Mouse (Mus musculus): ENCODE data around the gene Cntln.

Cntln gene

GRCm38 (mm10) chr4:84884111-84884538 is at the start of gene Cntln:
Cntln (plus strand) TSS chr4:84884309.
- peak; percentile 81 for DNase-seq (ENCODE audit: low read depth, low spot score)

GRCm38 (mm10) chr4:84836979-84837378 is 47.1 kb upstream of the Cntln start:
- peak; percentile 8 for DNase-seq (ENCODE audit: low read depth, low spot score)

- no peak for DNase-seq (ENCODE audit: low read depth, low spot score)
These were observed 45.6 kb upstream of the Cntln start for GRCm38 (mm10) chr4:84838545-84838944.

GRCm38 (mm10) chr4:84839466-84839865 is 44.6 kb upstream of the Cntln start:
- no peak for DNase-seq (ENCODE audit: low read depth, low spot score)

GRCm38 (mm10) chr4:84857588-84857987 is 26.5 kb upstream of the Cntln start:
- no peak for DNase-seq (ENCODE audit: low read depth, low spot score)

GRCm38 (mm10) chr4:84876347-84876746 is 7.8 kb upstream of the Cntln start:
- DNase-seq (ENCODE audit: low read depth, low spot score) = no peak

GRCm38 (mm10) chr4:84883646-84884045 is 463 bp upstream of the Cntln start:
- no peak for DNase-seq (ENCODE audit: low read depth, low spot score)

DNA sequence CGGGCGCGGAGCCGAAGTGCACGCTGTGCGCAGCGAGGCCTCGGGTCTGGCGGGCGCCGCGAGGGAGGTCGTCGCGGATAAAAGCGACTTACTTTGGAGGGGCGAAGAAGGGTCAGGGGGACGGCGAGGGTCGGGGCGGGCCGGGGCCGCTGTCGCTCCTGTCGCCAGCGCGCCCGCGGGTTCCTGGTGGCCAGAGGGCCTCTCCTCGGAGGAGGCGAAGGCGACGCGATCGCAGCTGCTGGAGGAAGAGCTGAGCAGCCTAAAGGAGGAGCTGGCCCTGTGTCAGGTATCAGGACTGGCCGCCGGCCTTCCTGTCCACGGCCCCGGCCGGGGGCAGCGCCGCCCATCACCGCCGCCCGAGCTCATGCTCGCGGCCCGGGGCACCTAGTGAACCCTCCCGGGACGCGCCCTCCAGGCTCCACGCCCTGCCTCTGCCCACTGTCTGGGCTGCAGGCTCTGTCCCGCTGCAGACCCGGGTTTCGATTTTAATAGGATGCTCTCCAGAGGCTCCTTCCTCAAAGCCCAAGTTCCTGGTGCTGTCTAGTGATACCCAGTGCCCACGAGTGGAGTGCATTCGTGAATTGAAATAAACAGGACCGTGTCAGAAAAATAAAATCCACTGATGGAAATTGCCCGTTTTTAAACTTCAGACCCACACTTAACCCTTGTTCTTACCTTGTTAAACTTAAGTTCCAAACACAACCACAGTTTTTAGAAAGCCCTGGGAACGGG is 596 bp downstream of the Cntln start:
- peak; percentile 35 for DNase-seq (ENCODE audit: low read depth, low spot score)

GRCm38 (mm10) chr4:84885271-84885540 is 1.1 kb downstream of the Cntln start:
- no peak for DNase-seq (ENCODE audit: low read depth, low spot score)

GRCm38 (mm10) chr4:84918393-84918792 is 34.3 kb downstream of the Cntln start:
- DNase-seq (ENCODE audit: low read depth, low spot score) = no peak

- DNase-seq (ENCODE audit: low read depth, low spot score) = no peak
These were observed 50.3 kb downstream of the Cntln start for GRCm38 (mm10) chr4:84934342-84934929.

DNA sequence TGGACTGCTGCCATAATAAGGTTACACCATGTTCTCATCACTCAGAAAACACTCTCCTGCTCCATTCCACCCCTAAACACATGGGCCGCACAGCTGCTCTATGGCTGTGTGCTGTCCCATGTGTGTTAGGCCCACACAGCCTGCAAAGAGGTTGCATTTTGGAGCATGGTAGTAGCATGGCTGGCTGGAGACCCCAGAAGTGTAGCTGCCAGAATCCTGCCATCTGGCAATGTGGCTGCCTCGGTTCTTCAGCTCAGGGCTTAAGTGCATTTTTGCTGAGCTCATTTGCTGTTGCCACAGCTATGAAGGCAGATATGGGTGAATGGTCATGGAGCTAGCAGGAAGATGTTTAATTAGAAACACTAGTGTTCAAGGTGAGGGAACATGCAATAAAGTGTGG is 58.0 kb downstream of the Cntln start:
- DNase-seq (ENCODE audit: low read depth, low spot score) = no peak

DNA sequence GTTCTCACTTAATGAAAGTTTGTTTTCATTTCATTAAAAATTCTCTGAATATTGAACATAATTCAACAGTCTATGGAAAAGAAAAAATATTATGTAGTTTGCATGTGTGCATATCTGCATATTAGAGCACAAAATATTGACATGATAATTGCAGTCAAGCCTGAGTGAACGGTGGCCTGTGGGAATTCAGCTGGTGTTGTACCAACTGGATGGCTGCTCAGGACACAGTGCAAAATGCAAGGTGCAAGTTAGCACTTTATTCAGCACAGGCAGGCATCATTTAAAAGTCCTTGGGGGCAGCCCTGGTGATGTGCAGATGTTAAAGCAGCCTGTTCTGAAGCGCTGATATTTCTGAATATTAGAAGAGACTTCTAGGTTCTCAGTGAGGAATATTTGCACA is 58.5 kb downstream of the Cntln start:
- no peak for DNase-seq (ENCODE audit: low read depth, low spot score)

- DNase-seq (ENCODE audit: low read depth, low spot score) = no peak
These were observed 60.0 kb downstream of the Cntln start for GRCm38 (mm10) chr4:84944100-84944499.

DNA sequence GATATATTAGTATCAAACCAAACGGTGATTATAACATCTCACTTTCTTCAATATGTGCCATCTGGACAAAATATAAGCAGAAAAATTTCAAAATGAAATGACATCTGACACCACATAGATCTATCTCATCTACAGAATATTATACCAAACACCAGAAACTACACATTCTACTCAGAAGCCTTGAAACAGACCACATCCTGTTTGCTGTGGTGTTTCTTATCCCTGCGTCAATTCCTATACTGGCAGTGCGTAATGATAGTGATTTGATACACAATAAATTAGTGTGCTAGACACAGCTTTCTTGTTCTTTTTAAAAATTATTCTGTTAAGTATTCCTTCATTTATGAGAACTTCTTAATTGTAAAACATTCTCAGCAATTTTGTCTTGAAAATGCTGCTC is 62.3 kb downstream of the Cntln start:
- DNase-seq (ENCODE audit: low read depth, low spot score) = no peak

DNA sequence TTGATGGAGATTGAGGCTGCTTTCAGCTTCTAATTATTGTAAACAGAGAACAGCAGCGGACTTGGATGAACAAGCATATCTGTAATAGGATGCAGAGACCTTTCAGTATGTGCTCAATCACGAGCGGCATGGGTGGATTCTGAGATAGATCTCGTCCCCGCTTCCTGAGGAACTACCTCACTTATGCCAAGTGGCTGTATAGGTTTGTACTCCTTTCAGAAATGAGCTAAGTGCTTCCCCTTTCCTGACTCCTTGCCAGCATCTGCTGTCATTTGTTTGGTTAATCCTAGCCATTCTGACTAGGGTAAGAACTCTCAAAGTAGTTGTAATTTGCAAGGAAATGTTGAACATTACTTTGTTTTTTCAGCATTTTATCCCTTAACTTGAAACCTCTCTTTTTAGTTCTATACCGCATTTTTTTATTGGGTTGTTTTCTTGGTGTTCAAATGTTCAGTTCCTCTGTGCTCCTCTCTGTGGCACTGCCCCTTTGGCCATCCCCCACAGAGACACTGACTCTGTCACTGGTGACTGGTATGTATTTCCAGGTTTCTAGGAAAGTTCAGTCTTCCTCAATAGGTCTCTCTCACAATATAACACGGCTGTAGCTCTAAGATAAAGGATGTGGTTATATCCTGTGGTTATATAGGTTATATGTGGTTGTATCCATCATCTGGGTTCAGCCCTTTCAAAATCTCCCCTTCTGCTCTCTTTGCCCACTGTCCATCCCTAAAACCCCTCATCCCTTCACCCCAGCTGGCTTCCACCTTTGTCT is 93.0 kb downstream of the Cntln start:
- no peak for DNase-seq (ENCODE audit: low read depth, low spot score)

DNA sequence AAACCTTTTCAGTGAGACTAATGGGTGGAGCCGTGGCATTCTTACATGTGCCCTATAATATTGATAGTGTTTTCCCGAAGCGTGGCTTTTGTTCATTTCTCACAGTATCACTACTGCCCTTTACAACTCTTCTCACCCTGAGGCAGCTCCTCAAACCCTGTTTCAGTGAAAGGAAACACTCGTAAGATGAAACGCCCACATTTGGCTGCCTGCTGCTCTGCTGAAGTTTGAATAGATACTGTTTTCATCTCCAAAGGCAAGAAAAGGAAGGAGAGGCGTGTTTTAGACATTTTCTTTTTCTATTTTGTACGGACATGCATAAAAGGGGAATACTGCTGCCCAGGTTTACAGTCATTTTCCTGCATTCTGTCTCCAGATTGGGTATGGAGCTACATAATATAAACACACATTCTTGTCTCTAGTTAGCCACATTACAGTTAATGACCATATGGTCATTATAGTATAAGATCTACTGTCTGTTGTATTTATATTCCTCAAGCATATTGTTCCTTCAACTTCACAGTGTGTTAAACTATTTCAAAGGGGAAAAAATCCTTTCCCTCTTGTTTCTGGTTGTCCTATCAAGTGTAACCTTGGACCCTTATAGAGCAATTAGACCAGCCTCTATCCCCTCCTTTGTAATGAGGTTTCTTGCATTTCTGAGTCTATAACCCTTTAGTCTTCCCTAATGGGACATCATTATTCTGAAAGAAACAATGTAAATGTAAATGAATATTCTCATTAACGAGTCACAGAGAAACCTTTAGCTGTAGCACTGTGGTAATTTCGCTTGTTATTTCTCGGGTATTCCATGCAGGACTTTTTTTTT is 111.6 kb downstream of the Cntln start:
- no peak for DNase-seq (ENCODE audit: low read depth, low spot score)

GRCm38 (mm10) chr4:85005581-85005980 is 121.5 kb downstream of the Cntln start:
- DNase-seq (ENCODE audit: low read depth, low spot score) = no peak

DNA sequence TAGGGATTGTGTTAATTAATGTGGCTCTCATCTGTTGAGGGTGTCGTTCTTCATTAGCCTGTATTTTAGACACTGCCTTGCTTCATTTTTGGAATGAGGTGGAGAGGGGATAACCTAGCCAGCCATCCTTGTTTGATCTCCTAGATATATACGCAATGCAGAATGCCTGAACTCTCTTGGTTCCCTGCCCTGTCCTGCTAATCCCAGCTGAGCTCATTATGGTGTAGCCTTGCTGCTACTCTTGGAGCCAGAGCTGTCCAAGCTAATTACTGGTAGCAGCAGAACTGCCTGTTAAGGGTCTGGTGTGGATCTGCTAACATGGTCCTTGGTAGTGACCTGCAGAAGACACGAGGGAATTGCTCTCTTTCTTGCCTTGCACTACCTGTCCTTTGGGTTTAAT is 122.7 kb downstream of the Cntln start:
- DNase-seq (ENCODE audit: low read depth, low spot score) = peak; percentile 38

GRCm38 (mm10) chr4:85010846-85011245 is 126.7 kb downstream of the Cntln start:
- DNase-seq (ENCODE audit: low read depth, low spot score) = no peak

DNA sequence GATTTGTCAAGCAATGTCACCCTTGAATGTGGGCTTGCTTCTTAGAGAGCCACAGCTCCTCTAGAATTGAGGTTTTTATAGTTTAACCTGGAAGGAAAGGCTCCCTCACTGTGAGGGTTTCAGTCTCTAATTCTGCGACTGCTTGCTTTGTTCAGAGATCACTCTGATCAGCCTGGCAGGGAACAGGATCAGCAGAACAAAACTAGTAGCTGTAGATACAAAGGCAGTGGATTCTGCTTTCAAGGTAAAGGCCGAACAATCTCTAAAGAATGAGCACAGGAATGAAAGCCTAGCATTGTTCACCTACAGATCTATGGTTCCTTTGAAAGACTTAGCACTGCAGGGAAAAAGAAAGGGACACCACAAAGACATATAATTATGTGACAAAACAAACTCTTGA is 161.6 kb downstream of the Cntln start:
- DNase-seq (ENCODE audit: low read depth, low spot score) = no peak

- DNase-seq (ENCODE audit: low read depth, low spot score) = no peak
These were observed 165.9 kb downstream of the Cntln start for GRCm38 (mm10) chr4:85049933-85050553.
